Mouse (Mus musculus) layer of hippocampus, adult 8-10 months (tissue): ENCODE measurements around the gene Gm15155. TPM values are rescaled to one million over a fixed set of nuclear protein-coding genes. Genes with fewer than 3 reads are reported as not detected.
"Not testable (repeated sequence)": the region's sequence is repeated elsewhere in the genome, so short reads cannot be mapped to it uniquely, and the experiment has no call there.

Source experiments
- DNase-seq, 2 experiments: peaks; one replicate each; pipeline ENCODE4 v3.0.0; 2022; ENCODE audit warnings: low spot score in 2 of 2
- total RNA-seq, 4 experiments: library from RNA; stranded (reverse); gene quantifications; 2 replicates each; pipeline ENCODE4 v1.2.4; 2022

Gene Gm15155
- total RNA-seq, 4 experiments from 2014 or later = not detected

DNA sequence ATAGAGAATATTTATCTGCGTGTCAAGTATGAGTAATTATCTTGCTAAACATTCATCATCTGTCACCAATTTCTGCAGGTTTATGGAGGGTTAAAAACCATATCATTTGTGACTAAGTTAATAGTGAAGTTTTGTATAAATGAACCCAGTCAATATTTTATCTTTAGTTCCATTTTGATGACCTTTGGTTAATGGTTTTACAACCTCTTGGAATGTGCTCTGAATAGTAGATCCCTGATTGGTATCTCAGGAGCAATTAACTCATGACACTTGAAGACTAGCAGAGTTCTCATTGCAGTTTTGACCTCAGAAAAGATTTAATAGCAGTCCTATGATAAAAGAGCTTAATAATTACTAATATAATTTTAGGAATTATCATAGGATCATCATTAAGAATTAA lies 385.2 kb downstream of the Gm15155 start:
- no peak for DNase-seq

DNA sequence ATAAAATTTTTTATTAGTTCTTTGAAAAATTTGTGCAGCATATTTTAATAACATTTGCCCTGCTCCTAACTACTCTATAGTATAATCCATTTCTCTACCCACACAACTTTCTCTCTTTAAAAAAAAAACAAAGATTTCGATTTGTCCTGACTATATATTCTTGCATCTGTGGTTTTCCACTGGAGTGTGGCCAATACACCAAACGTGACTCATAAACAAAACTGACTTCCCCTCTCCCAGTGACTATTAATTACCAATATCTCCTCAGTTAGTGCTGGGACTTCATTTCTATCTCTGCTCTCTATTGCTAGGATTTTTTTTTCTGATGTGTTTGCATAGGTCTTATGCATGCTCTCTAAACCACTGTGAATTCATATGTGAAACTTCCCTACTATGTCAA lies 531.2 kb downstream of the Gm15155 start:
- no peak for DNase-seq

DNA sequence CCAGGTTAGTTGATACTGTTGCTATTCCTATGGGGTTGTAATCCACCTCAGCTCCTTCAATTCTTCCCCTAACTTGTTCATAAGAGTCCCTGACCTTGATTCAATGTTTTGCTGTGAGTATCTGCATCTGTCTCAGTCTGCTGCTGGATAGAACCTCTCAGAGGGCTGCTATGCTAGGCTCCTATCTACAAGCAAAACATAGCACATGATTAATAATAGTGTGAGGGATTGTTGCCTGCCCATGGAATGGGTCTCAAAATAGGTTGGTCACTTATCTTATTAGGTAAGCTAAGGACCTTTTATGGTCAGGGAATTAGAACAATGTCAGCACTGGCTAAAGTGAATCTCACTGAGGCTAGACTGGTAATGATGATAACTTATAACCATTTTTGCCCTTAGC lies 547.0 kb downstream of the Gm15155 start:
- DNase-seq = no peak

DNA sequence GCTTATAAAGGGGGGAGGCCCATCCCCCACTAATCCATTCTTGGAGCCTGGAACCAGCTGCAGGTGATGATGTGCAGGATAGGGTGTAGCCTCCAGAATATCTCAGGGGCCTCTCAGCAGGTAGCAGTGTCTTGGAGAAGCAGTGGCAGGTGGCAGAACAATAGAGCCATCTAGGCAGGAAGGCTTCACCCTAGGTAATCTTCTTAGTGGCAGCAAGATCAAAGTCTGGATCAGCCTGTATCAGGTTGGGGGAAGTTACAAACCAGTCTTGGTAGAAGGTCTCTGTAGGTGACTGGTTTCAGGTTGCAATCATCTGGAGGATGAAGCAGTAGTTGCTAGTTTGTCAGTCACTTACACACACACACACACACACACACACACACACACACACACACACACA lies 679.3 kb downstream of the Gm15155 start:
- DNase-seq = not testable (repeated sequence)

Other genes with a start within 250 kb of the Gm15155 start
- 10 to 100 TPM in 2 of 4 experiments, 1 to 10 TPM in 2; 6.8 to 12.0 (median 9.6) TPM for gene Ptchd1, start 927 bp upstream of the Gm15155 start, total RNA-seq